Mouse (Mus musculus): ENCODE data around the gene Ly6c2. TPM values are rescaled to one million over a fixed set of nuclear protein-coding genes. Genes with fewer than 3 reads are reported as not detected.

Gene Ly6c2
- total RNA-seq, 2 experiments from 2014 or later = 8.8 to 9.7 TPM

Other genes starting within 250 kb of the Ly6c2 start
- not detected for gene 2010109I03Rik, start 214.9 kb downstream of the Ly6c2 start, total RNA-seq (2021)
- gene Ly6i, start 128.5 kb downstream of the Ly6c2 start, total RNA-seq (2021) = under 1 TPM; 0.36 to 0.61 TPM
- gene Ly6a, start 113.9 kb downstream of the Ly6c2 start, total RNA-seq (2021) = 100 to 1,000 TPM in 1 of 2 experiments, 10 to 100 TPM in 1; 94.6 to 124 TPM
- gene Ly6c1, start 63.1 kb downstream of the Ly6c2 start, total RNA-seq (2021) = 100 to 1,000 TPM; 221 to 300 TPM
- gene Ly6g, start 43.3 kb upstream of the Ly6c2 start, total RNA-seq (2021) = not detected
- not detected for gene BC025446, start 104.4 kb upstream of the Ly6c2 start, total RNA-seq (2021)
- gene Ly6f, start 156.5 kb upstream of the Ly6c2 start, total RNA-seq (2021) = not detected